Mouse (Mus musculus) kidney, adult 18-20 months (tissue): Measurements from ENCODE around the gene P3h3.
A peak's percentile ranks its signal among the peaks of the same experiment; 100 is the strongest.
"Not testable (repeated sequence)": the region's sequence is repeated elsewhere in the genome, so short reads cannot be mapped to it uniquely, and the experiment has no call there.

ENCODE experiments used
- DNase-seq: peaks from one replicate; pipeline ENCODE4 v3.0.0; 2021

Gene P3h3

DNA sequence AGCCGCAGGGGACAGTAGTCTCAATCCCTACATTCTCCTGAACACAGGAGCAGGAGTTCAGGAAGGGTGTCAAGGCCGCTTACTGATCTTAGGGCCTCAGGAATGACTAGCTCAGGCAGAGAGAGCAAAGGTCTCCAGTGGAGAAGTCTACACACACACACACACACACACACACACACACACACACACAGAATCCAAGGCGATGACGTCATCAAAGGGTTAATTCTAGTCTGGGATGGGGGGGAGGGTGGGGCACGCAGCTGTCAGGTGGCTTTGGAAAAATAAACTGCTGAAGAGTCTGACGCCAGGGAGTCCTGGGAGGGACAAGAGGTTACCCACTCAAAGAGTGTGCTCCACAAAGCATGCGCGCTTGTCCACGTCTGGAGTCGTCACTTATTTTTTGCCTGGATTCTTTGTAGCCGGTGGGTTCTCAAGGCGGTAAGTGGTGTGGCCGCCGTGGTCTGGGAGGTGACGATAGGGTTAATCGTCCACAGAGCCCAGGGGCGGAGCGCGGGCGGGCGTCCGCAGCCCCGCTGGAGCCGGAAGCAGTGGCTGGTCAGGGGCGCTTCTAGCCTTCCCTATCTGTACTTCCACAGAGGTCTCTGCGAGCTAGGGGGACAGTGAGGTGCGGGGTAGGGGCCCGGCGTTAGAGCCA, 49.1 kb downstream of the P3h3 start, which contains the start of gene Spsb2:
Spsb2 (plus strand) TSS at position 304 of the 655 bp plus-strand sequence.
- DNase-seq, result peak; percentile 86

DNA sequence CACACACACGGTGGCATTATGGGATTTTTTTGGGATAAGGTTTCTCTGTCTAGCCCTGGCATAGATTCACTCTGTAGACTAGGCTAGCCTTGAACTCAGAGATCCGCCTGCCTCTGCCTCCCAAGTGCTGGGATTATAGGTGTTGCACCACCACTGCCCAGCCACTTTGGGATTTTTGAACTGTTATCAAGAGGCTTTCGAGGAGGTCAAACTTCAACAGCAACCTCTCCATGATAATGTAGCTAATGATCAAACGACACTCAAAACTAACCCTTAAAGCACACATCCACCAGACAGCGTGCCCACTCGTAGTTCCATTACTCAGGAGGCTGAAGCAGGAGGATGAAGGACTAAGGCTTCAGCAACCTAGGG, 49.6 kb downstream of the P3h3 start:
- DNase-seq, result no peak

DNA sequence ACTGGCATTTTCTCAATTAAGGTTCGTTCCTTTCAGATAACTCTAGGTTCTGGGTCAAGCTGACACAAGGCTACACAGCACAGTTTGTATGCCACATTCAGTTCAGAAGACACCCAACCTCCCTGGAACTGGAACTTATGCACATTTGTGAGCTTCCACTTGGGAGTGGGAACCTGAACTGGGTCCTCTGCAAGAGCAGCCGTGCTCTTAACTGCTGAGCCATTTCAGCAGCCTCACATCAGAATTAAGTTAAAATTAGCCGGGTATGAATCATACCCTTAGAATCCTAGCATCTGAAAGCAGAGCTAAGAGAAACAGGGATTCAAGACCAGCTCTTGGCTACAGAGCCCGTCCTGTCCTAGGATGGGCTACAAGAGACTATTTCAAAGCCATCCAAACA, 50.2 kb downstream of the P3h3 start:
- DNase-seq, result no peak

DNA sequence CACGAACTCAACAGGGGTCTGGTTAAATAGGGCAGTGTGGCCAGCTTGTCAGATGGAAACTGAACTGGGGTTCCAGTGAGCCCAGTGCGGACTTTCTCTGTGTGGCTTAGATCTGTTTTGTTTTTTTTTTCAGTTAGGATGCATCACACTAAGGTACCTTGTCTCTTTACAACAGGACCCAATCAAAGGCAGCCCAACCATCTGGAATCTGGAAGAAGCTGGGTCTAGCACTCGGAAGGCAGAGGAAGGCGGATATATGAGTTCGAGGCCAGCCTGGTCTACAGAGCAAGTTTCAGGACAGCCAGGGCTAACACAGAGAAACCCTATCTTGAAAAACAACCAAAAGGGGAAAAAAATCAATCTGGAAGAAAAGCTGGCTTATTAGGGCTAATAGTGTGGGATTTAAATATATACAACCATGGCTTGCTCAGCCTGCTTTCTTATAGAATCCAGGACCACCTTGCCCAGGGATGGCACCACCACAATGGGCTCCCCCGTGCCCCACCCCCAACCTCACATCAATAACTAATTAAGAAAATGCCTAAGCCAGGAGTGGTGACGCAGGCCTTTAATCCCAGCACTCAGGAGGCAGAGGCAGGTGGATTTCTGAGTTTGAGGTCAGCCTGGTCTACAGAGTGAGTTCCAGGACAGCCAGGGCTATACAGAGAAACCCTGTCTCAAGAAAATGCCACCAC, 51.0 kb downstream of the P3h3 start:
- no peak for DNase-seq

DNA sequence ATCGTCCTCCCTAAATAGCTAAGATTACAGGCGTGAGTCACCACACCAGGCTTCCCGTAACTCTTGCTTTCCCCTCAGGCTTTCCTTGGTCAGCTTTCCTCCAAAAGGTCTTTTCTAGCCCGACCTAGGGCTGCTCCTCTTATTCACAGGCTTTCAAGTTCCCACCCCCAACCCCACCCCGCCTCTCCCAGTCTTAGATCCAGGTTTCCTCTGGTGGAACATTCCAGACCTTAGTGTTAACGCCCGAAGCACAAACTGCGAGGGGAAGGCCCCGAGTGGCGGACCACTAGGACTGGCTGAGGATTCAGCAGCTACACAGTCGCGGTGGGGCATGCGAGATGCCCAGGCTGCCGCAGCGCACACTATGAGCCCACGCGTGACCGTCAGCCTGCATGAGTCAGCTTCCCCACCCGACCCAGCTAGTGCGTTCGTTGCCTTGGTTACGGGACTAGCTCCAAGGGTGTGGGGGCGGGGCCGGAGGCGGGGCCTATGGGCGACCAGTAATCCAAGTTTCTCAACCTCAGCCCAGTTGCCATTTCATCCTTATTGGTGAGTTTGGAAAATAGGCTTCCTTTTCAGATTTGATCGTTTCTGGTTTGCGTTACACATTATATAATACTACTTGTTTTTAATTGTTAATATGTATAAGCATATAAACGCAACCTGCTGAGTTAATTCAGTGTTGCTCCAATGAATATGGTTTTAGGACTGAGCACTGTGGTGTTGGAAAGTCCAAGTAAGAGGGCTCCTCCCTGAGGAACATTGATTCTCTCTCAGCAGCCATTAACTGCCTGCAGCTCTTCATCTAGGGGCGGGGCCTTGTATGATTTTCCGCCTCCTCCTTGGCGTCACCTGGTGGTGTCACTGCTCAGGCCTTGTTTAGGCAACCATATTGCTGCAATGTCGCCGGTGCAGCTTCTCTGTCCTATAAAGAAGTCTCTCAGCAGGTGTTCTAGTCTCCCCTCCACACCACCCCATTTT, 51.9 kb downstream of the P3h3 start:
- DNase-seq, result peak; percentile 96

DNA sequence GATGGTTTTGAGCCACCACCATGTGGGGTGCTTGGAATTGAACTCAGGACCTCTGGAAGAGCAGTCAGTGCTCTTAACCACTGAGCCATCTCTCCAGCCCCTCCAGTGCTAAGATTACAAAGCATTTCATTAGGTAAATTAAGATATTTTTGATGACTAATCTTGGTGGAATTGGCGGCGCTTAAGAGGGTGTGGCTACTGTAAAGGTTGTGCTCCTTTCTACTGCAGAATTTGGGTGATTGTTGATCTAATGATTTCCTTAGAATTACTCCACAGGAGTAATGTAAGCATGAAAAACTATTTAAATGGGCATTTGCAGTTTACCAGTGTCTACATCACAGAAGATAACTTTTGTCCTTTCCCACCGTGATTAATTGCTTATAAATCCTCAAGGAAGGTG, 53.2 kb downstream of the P3h3 start:
- DNase-seq, result no peak

DNA sequence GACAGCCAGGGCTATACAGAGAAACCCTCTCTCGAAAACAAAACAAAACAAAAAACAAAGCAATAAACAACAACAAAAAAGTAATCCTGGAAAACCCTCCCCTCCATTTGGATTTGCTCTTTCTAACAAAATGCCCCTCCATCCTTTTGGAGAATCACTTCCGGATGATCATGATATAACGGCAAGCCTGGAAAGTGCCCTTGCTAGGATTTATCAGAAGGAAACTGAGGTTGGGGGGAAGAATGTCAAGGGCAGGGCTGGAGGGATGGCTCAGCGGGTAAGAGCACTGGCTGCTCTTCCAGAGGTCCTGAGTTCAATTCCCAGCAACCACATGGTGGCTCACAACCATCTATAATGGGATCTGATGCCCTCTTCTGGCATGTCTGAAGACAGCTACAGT, 53.9 kb downstream of the P3h3 start:
- not testable (repeated sequence) for DNase-seq

DNA sequence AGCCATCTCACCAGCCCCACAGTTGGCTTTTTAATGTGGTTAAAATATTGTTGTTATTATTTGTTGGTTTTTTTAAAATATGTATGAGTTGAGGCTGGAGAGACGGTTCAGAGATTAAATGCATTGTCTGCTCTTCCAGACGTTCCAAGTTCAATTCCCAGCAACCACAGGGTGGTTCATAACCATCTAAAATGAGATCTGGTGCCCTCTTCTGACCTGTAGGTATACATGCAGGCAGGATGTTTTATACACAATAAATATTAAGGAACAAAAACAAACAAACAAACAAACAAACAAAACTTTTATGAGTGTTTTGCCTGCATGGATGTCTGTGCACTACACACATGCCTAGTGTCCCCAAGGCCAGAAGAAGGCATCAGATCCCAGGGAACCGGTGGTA, 54.5 kb downstream of the P3h3 start:
- no peak for DNase-seq

DNA sequence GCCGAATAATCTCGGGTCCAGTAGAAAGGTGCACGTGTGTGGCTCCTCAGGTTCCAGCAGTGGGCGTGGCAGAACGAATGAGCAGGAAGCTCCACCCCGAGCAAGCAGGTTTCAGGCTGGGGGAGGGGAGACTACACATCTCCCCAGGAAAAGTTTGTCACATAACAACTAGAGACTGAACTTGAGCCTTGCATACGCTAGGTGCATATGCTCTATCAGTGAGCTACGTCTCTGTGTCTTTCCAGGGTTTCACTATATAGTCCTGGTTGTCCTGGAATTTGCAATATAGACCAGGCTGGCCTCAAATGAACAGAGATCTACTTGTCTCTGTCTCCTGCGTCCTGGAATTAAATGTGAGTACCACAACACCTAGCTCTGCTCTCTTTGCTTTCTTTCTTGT, 55.2 kb downstream of the P3h3 start:
- DNase-seq, result peak; percentile 24

DNA sequence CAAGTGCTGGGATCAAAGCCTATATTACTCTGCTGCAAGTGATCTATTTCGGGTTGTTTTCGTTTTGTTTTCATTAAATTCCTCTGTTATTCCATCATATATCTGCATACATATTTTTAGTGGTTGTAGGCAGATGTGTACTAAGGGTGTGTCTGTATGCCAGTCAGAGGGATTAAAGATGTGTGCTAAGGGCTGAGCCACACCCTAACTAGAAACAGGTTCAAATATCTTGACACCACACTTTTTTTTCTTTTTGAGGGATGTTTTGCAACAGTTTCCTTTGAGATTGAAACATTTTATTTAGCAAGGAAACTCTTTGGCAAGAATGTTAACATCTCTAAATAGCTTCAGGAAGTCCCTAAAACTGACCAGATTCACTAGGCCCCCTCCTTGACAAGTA, 61.4 kb downstream of the P3h3 start:
- DNase-seq, result no peak

DNA sequence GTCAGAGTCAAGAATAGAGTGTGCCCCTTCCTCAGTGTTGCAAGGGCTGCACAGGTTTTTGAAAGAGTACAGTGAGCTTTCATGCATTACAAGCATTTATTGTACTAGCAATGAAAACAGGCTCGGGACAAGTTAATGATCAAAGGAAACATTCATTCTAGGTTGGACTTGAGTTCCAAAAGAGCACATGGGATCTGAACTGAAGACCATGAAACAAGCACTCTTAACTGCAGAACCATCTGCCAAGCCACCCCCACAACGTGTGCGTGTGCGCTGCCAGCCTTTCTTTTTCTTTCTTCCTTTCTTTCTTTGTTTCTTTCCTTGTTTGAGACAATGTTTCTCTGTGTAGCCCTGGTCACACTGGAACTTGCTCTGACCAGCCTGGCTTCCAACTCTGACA, 61.8 kb downstream of the P3h3 start:
- peak; percentile 45 for DNase-seq

DNA sequence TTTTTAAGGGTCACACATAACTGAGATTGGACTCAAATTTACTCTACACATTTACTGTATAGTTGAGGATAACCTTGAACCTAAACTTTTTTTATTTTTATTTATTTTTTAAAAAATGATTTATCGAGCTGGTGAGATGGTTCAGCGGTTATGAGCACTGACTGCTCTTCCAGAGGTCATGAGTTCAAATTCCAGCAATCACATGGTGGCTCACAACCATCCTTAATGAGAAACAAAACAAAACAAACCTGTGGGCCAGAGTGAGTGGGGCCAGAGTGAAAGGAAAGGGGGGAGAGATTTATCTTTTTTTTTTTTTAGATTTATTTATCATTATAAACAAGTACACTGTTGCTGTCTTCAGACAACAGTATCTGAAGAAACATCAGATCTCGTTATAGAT, 65.6 kb downstream of the P3h3 start:
- no peak for DNase-seq
